Mouse (Mus musculus): ENCODE data around the gene Cab39l. TPM values are rescaled to one million over a fixed set of nuclear protein-coding genes. Genes with fewer than 3 reads are reported as not detected.

The Cab39l gene
- polyA plus RNA-seq, 1 experiment from 2014 or later, result 25.2 TPM

GRCm38 (mm10) chr14:59540761-59541160 lies 100.0 kb downstream of the Cab39l start:
- Histone ChIP-seq H3K27ac (replicated peaks in 1 of 2; ENCODE audit: control insufficient read depth in 1 of 2, insufficient read depth in 1 of 2, low read depth in 2 of 2, low read length in 2 of 2) (no peak overlapping the region), H3K4me2 (ENCODE audit: low read length) (no peak overlapping the region), H3K9ac (ENCODE audit: low read length) (no peak overlapping the region), H3K27me3 (ENCODE audit: control insufficient read depth, insufficient read depth, low read length) (no peaks in the 10 kb centered on the region), H3K36me3 (ENCODE audit: control insufficient read depth, insufficient read depth, low read length) (0 out of 2 replicates have a peak, but pooled peaks cover 5% of the 10 kb centered on the region), H3K9me3 (ENCODE audit: control insufficient read depth, low read length) (no peaks in the 10 kb centered on the region), H3K4me1 (ENCODE audit: control insufficient read depth in 2 of 2, insufficient read depth in 2 of 2, low read length in 2 of 2) (no peaks in the 10 kb centered on the region), H3K4me3 (ENCODE audit: control insufficient read depth in 1 of 2, insufficient read depth in 1 of 2, low read depth in 1 of 2, low read length in 2 of 2) (no peak overlapping the region)
- ATAC-seq (ENCODE audit: insufficient number of reproducible peaks, insufficient read depth, low FRiP score, low read depth), result no peak
- WGBS, result 84% methylated on average over 6 of the region's 6 CpGs

GRCm38 (mm10) chr14:59543158-59543826 lies 102.5 kb downstream of the Cab39l start:
- H3K27me3 ChIP-seq (ENCODE audit: control insufficient read depth, insufficient read depth, low read length), result no peaks in the 10 kb centered on the region
- H3K27ac ChIP-seq (replicated peaks in 1 of 2; ENCODE audit: control insufficient read depth in 1 of 2, insufficient read depth in 1 of 2, low read depth in 2 of 2, low read length in 2 of 2), result no peak overlapping the region
- WGBS, result 66% methylated on average over 3 of the region's 3 CpGs
- no peak overlapping the region for H3K4me3 ChIP-seq (ENCODE audit: control insufficient read depth in 1 of 2, insufficient read depth in 1 of 2, low read depth in 1 of 2, low read length in 2 of 2)
- H3K36me3 ChIP-seq (ENCODE audit: control insufficient read depth, insufficient read depth, low read length), result 0 out of 2 replicates have a peak, but pooled peaks cover 11% of the 10 kb centered on the region
- ATAC-seq (ENCODE audit: insufficient number of reproducible peaks, insufficient read depth, low FRiP score, low read depth), result no peak
- no peak overlapping the region for H3K4me2 ChIP-seq (ENCODE audit: low read length)
- H3K9ac ChIP-seq (ENCODE audit: low read length), result no peak overlapping the region
- no peaks in the 10 kb centered on the region for H3K9me3 ChIP-seq (ENCODE audit: control insufficient read depth, low read length)
- no peaks in the 10 kb centered on the region for H3K4me1 ChIP-seq (ENCODE audit: control insufficient read depth in 2 of 2, insufficient read depth in 2 of 2, low read length in 2 of 2)

GRCm38 (mm10) chr14:59543956-59544355 lies 103.2 kb downstream of the Cab39l start:
- no peaks in the 10 kb centered on the region for H3K9me3 ChIP-seq (ENCODE audit: control insufficient read depth, low read length)
- H3K4me3 ChIP-seq (ENCODE audit: control insufficient read depth in 1 of 2, insufficient read depth in 1 of 2, low read depth in 1 of 2, low read length in 2 of 2), result no peak overlapping the region
- no peak overlapping the region for H3K9ac ChIP-seq (ENCODE audit: low read length)
- no peaks in the 10 kb centered on the region for H3K4me1 ChIP-seq (ENCODE audit: control insufficient read depth in 2 of 2, insufficient read depth in 2 of 2, low read length in 2 of 2)
- 74% methylated on average over 5 of the region's 5 CpGs for WGBS
- ATAC-seq (ENCODE audit: insufficient number of reproducible peaks, insufficient read depth, low FRiP score, low read depth), result no peak
- no peak overlapping the region for H3K27ac ChIP-seq (replicated peaks in 1 of 2; ENCODE audit: control insufficient read depth in 1 of 2, insufficient read depth in 1 of 2, low read depth in 2 of 2, low read length in 2 of 2)
- no peaks in the 10 kb centered on the region for H3K27me3 ChIP-seq (ENCODE audit: control insufficient read depth, insufficient read depth, low read length)
- H3K36me3 ChIP-seq (ENCODE audit: control insufficient read depth, insufficient read depth, low read length), result 0 out of 2 replicates have a peak, but pooled peaks cover 11% of the 10 kb centered on the region
- H3K4me2 ChIP-seq (ENCODE audit: low read length), result no peak overlapping the region

GRCm38 (mm10) chr14:59546162-59546880 lies 105.5 kb downstream of the Cab39l start:
- no peaks in the 10 kb centered on the region for H3K9me3 ChIP-seq (ENCODE audit: control insufficient read depth, low read length)
- H3K27ac ChIP-seq (replicated peaks in 1 of 2; ENCODE audit: control insufficient read depth in 1 of 2, insufficient read depth in 1 of 2, low read depth in 2 of 2, low read length in 2 of 2), result no peak overlapping the region
- ATAC-seq (ENCODE audit: insufficient number of reproducible peaks, insufficient read depth, low FRiP score, low read depth), result no peak
- no peak overlapping the region for H3K4me3 ChIP-seq (ENCODE audit: control insufficient read depth in 1 of 2, insufficient read depth in 1 of 2, low read depth in 1 of 2, low read length in 2 of 2)
- H3K4me1 ChIP-seq (ENCODE audit: control insufficient read depth in 2 of 2, insufficient read depth in 2 of 2, low read length in 2 of 2), result peaks cover 0 to 1% of the 10 kb centered on the region in 2 experiments; a peak in 1 of 4 replicates
- no peaks in the 10 kb centered on the region for H3K27me3 ChIP-seq (ENCODE audit: control insufficient read depth, insufficient read depth, low read length)
- H3K9ac ChIP-seq (ENCODE audit: low read length), result no peak overlapping the region
- 82% methylated on average over 7 of the region's 7 CpGs for WGBS
- 0 out of 2 replicates have a peak, but pooled peaks cover 5% of the 10 kb centered on the region for H3K36me3 ChIP-seq (ENCODE audit: control insufficient read depth, insufficient read depth, low read length)
- no peak overlapping the region for H3K4me2 ChIP-seq (ENCODE audit: low read length)

GRCm38 (mm10) chr14:59547530-59547929 lies 106.8 kb downstream of the Cab39l start:
- Histone ChIP-seq H3K4me2 (ENCODE audit: low read length) (no peak overlapping the region), H3K36me3 (ENCODE audit: control insufficient read depth, insufficient read depth, low read length) (0 out of 2 replicates have a peak, but pooled peaks cover 5% of the 10 kb centered on the region), H3K4me3 (ENCODE audit: control insufficient read depth in 1 of 2, insufficient read depth in 1 of 2, low read depth in 1 of 2, low read length in 2 of 2) (no peak overlapping the region), H3K27ac (replicated peaks in 1 of 2; ENCODE audit: control insufficient read depth in 1 of 2, insufficient read depth in 1 of 2, low read depth in 2 of 2, low read length in 2 of 2) (no peak overlapping the region), H3K9me3 (ENCODE audit: control insufficient read depth, low read length) (no peaks in the 10 kb centered on the region), H3K9ac (ENCODE audit: low read length) (no peak overlapping the region), H3K4me1 (ENCODE audit: control insufficient read depth in 2 of 2, insufficient read depth in 2 of 2, low read length in 2 of 2) (peaks cover 0 to 4% of the 10 kb centered on the region in 2 experiments; a peak in 1 of 4 replicates), H3K27me3 (ENCODE audit: control insufficient read depth, insufficient read depth, low read length) (no peaks in the 10 kb centered on the region)
- WGBS, result 73% methylated on average over 5 of the region's 5 CpGs
- ATAC-seq (ENCODE audit: insufficient number of reproducible peaks, insufficient read depth, low FRiP score, low read depth), result no peak

- Histone ChIP-seq H3K4me2 (ENCODE audit: low read length) (no peak overlapping the region), H3K4me1 (ENCODE audit: control insufficient read depth in 2 of 2, insufficient read depth in 2 of 2, low read length in 2 of 2) (peaks cover 0 to 4% of the 10 kb centered on the region in 2 experiments; a peak in 1 of 4 replicates), H3K27ac (replicated peaks in 1 of 2; ENCODE audit: control insufficient read depth in 1 of 2, insufficient read depth in 1 of 2, low read depth in 2 of 2, low read length in 2 of 2) (no peak overlapping the region), H3K9ac (ENCODE audit: low read length) (no peak overlapping the region), H3K27me3 (ENCODE audit: control insufficient read depth, insufficient read depth, low read length) (no peaks in the 10 kb centered on the region), H3K9me3 (ENCODE audit: control insufficient read depth, low read length) (no peaks in the 10 kb centered on the region), H3K4me3 (ENCODE audit: control insufficient read depth in 1 of 2, insufficient read depth in 1 of 2, low read depth in 1 of 2, low read length in 2 of 2) (no peak overlapping the region), H3K36me3 (ENCODE audit: control insufficient read depth, insufficient read depth, low read length) (0 out of 2 replicates have a peak, but pooled peaks cover 5% of the 10 kb centered on the region)
- 74% methylated on average over 2 of the region's 2 CpGs for whole genome bisulfite sequencing
- no peak for ATAC-seq (ENCODE audit: insufficient number of reproducible peaks, insufficient read depth, low FRiP score, low read depth)
Measured at GRCm38 (mm10) chr14:59548532-59548931, 107.8 kb downstream of the Cab39l start.

- H3K4me2 ChIP-seq (ENCODE audit: low read length), result no peak overlapping the region
- no peaks in the 10 kb centered on the region for H3K9me3 ChIP-seq (ENCODE audit: control insufficient read depth, low read length)
- H3K9ac ChIP-seq (ENCODE audit: low read length), result no peak overlapping the region
- H3K27ac ChIP-seq (replicated peaks in 1 of 2; ENCODE audit: control insufficient read depth in 1 of 2, insufficient read depth in 1 of 2, low read depth in 2 of 2, low read length in 2 of 2), result no peak overlapping the region
- H3K27me3 ChIP-seq (ENCODE audit: control insufficient read depth, insufficient read depth, low read length), result no peaks in the 10 kb centered on the region
- ATAC-seq (ENCODE audit: insufficient number of reproducible peaks, insufficient read depth, low FRiP score, low read depth), result no peak
- H3K4me3 ChIP-seq (ENCODE audit: control insufficient read depth in 1 of 2, insufficient read depth in 1 of 2, low read depth in 1 of 2, low read length in 2 of 2), result no peak overlapping the region
- WGBS, result 64% methylated on average over 6 of the region's 6 CpGs
- 0 out of 2 replicates have a peak, but pooled peaks cover 5% of the 10 kb centered on the region for H3K36me3 ChIP-seq (ENCODE audit: control insufficient read depth, insufficient read depth, low read length)
- H3K4me1 ChIP-seq (ENCODE audit: control insufficient read depth in 2 of 2, insufficient read depth in 2 of 2, low read length in 2 of 2), result peaks cover under 1 to 4% of the 10 kb centered on the region in 2 experiments; a peak in 2 of 4 replicates
Measured at GRCm38 (mm10) chr14:59549106-59549505, 108.3 kb downstream of the Cab39l start.

Measured in heart, embryonic 14.5 days (tissue).